Mouse (Mus musculus) myocyte (in vitro differentiated cells): ENCODE measurements at regions not wholly inside any gene's neighbourhood (a gene's known extent, or its start where the extent isn't known, plus 50 kb on each side); places are given as distances from the start of the nearest gene placed in this dataset.
"Not testable (repeated sequence)": the region's sequence is repeated elsewhere in the genome, so short reads cannot be mapped to it uniquely, and the experiment has no call there.

Experiments used
- H3K27me3 ChIP-seq: one replicate; pipeline ENCODE4 v1.6.1; 2011; ENCODE audit not compliant: control insufficient read depth, insufficient read depth, insufficient read length
- H3K36me3 ChIP-seq: one replicate; pipeline ENCODE4 v1.6.1; 2011; ENCODE audit not compliant: control insufficient read depth, insufficient read depth
- H3K4me2 ChIP-seq: one replicate; pipeline ENCODE4 v1.6.1; 2011; ENCODE audit warnings: low read depth, control low read depth
- H3K4me3 ChIP-seq: one replicate; pipeline ENCODE4 v1.5.1; 2011; ENCODE audit warnings: mild to moderate bottlenecking, control low read depth, moderate library complexity
- H3K79me2 ChIP-seq: one replicate; pipeline ENCODE4 v1.6.1; 2011; ENCODE audit not compliant: control insufficient read depth, insufficient read depth
- H3ac ChIP-seq: one replicate; pipeline ENCODE4 v1.6.1; 2011; ENCODE audit not compliant: control insufficient read depth, insufficient read length
- CEBPB ChIP-seq: IDR thresholded peaks from 2 replicates; pipeline ENCODE4 v1.6.1; 2011; ENCODE audit warnings: mild to moderate bottlenecking, moderate library complexity; ENCODE audit not compliant: poor library complexity, insufficient read depth, severe bottlenecking
- E2F4 ChIP-seq: IDR thresholded peaks from one replicate; pipeline ENCODE4 v1.6.1; 2011; ENCODE audit warnings: mild to moderate bottlenecking, control low read depth, moderate library complexity; ENCODE audit not compliant: insufficient read depth
- MAX ChIP-seq: IDR thresholded peaks from one replicate; pipeline ENCODE4 v1.6.1; 2011; ENCODE audit warnings: low read depth, mild to moderate bottlenecking, control low read depth
- MYOD1 ChIP-seq, 3 experiments: IDR thresholded peaks; one replicate each; pipeline ENCODE4 v1.6.1; 2011; ENCODE audit warnings: control low read depth in 2 of 3, low read depth in 2 of 3, mild to moderate bottlenecking in 2 of 3, moderate library complexity in 1 of 3; ENCODE audit not compliant: insufficient read length in 2 of 3, control insufficient read depth in 1 of 3
- MYOG ChIP-seq, 3 experiments: IDR thresholded peaks; one replicate each; pipeline ENCODE4 v1.6.1; 2011; ENCODE audit warnings: control low read depth in 2 of 3, low read depth in 2 of 3, mild to moderate bottlenecking in 2 of 3; ENCODE audit not compliant: insufficient read length in 2 of 3, control insufficient read depth in 1 of 3, insufficient read depth in 1 of 3
- POLR2A ChIP-seq: IDR thresholded peaks from one replicate; pipeline ENCODE4 v1.6.1; 2011; ENCODE audit warnings: low read depth, mild to moderate bottlenecking, control low read depth, moderate library complexity; ENCODE audit not compliant: insufficient read length
- POLR2AphosphoS2 ChIP-seq: IDR thresholded peaks from one replicate; pipeline ENCODE4 v1.6.1; 2011; ENCODE audit warnings: low read depth, control low read depth; ENCODE audit not compliant: insufficient read length
- REST ChIP-seq: IDR thresholded peaks from one replicate; pipeline ENCODE4 v1.6.1; 2011; ENCODE audit warnings: mild to moderate bottlenecking, control low read depth, moderate library complexity; ENCODE audit not compliant: insufficient read depth, insufficient read length
- SRF ChIP-seq: IDR thresholded peaks from one replicate; pipeline ENCODE4 v1.6.1; 2011; ENCODE audit warnings: low read depth; ENCODE audit not compliant: control insufficient read depth, insufficient read length
- TCF12 ChIP-seq: IDR thresholded peaks from one replicate; pipeline ENCODE4 v1.6.1; 2011; ENCODE audit warnings: mild to moderate bottlenecking, control low read depth; ENCODE audit not compliant: poor library complexity, insufficient read depth, severe bottlenecking
- TCF3 ChIP-seq: IDR thresholded peaks from one replicate; pipeline ENCODE4 v1.6.1; 2011; ENCODE audit warnings: low read depth, control low read depth; ENCODE audit not compliant: insufficient read length
- USF1 ChIP-seq: IDR thresholded peaks from one replicate; pipeline ENCODE4 v1.6.1; 2011; ENCODE audit warnings: low read depth, mild to moderate bottlenecking, control low read depth, moderate library complexity

- H3K36me3 ChIP-seq, result no peaks in the 10 kb centered on the region
- H3K27me3 ChIP-seq, result no peaks in the 10 kb centered on the region
- no peaks in the 10 kb centered on the region for H3K79me2 ChIP-seq
- no peak overlapping the region for H3K4me2 ChIP-seq
- no peak overlapping the region for H3ac ChIP-seq
- no peak overlapping the region for H3K4me3 ChIP-seq
- TF ChIP-seq POLR2A, result no peak
- no peak for TF ChIP-seq TCF12
- no peak for TF ChIP-seq MYOD1 (IDR thresholded peaks at IDR 0.05; ENCODE audit: control insufficient read depth in 1 of 3, insufficient read length in 2 of 3, low read depth in 2 of 3)
- TF ChIP-seq SRF, result no peak
Observed at GRCm38 (mm10) chr1:157872775-157873174, 366.2 kb downstream of the Sec16b start.

GRCm38 (mm10) chr1:157875006-157875405 is 368.5 kb downstream of the Sec16b start:
- no peaks in the 10 kb centered on the region for H3K36me3 ChIP-seq
- H3ac ChIP-seq, result no peak overlapping the region
- H3K79me2 ChIP-seq, result no peaks in the 10 kb centered on the region
- no peak overlapping the region for H3K4me2 ChIP-seq
- TF ChIP-seq SRF (no peak), REST (no peak), MAX (no peak), E2F4 (no peak), USF1 (no peak), MYOD1 (IDR thresholded peaks at IDR 0.05; ENCODE audit: control insufficient read depth in 1 of 3, insufficient read length in 2 of 3, low read depth in 2 of 3) (no peak), TCF12 (no peak), POLR2A (no peak), POLR2AphosphoS2 (no peak), CEBPB (no peak), TCF3 (no peak), MYOG (IDR thresholded peaks at IDR 0.05; ENCODE audit: control insufficient read depth in 1 of 3, insufficient read depth in 1 of 3, insufficient read length in 2 of 3, low read depth in 2 of 3) (no peak)
- H3K4me3 ChIP-seq, result no peak overlapping the region
- H3K27me3 ChIP-seq, result no peaks in the 10 kb centered on the region

- H3K4me3 ChIP-seq, H3K27me3 ChIP-seq: not testable (repeated sequence)
Observed at GRCm38 (mm10) chr1:157877117-157877516, 370.6 kb downstream of the Sec16b start.

GRCm38 (mm10) chr1:157887146-157887545 is 380.6 kb downstream of the Sec16b start:
- Histone ChIP-seq H3ac (no peak overlapping the region), H3K36me3 (no peaks in the 10 kb centered on the region), H3K27me3 (no peaks in the 10 kb centered on the region), H3K4me3 (no peak overlapping the region), H3K79me2 (no peaks in the 10 kb centered on the region), H3K4me2 (no peak overlapping the region)
- TF ChIP-seq POLR2AphosphoS2, result no peak
- TF ChIP-seq TCF12, result no peak
- TF ChIP-seq E2F4, result no peak
- TF ChIP-seq SRF, result no peak
- no peak for TF ChIP-seq MYOD1 (IDR thresholded peaks at IDR 0.05; ENCODE audit: control insufficient read depth in 1 of 3, insufficient read length in 2 of 3, low read depth in 2 of 3)

More at GRCm38 (mm10) chr1:157877117-157877516, 370.6 kb downstream of the Sec16b start:
- H3K4me2 ChIP-seq, H3ac ChIP-seq, H3K36me3 ChIP-seq, H3K79me2 ChIP-seq: not testable (repeated sequence)

GRCm38 (mm10) chr1:157888573-157888972 is 382.0 kb downstream of the Sec16b start:
- no peaks in the 10 kb centered on the region for H3K36me3 ChIP-seq
- no peaks in the 10 kb centered on the region for H3K79me2 ChIP-seq
- H3K27me3 ChIP-seq, result no peaks in the 10 kb centered on the region
- H3K4me3 ChIP-seq, result no peak overlapping the region
- H3K4me2 ChIP-seq, result no peak overlapping the region
- H3ac ChIP-seq, result no peak overlapping the region
- TF ChIP-seq USF1, result no peak
- no peak for TF ChIP-seq TCF3

GRCm38 (mm10) chr1:157906168-157906567 is 399.6 kb downstream of the Sec16b start:
- Histone ChIP-seq H3K4me3 (no peak overlapping the region), H3K4me2 (no peak overlapping the region), H3ac (no peak overlapping the region), H3K27me3 (no peaks in the 10 kb centered on the region), H3K79me2 (no peaks in the 10 kb centered on the region), H3K36me3 (no peaks in the 10 kb centered on the region)
- TF ChIP-seq REST (no peak), POLR2AphosphoS2 (no peak), TCF12 (no peak), USF1 (no peak), E2F4 (no peak), CEBPB (no peak), MYOG (IDR thresholded peaks at IDR 0.05; ENCODE audit: control insufficient read depth in 1 of 3, insufficient read depth in 1 of 3, insufficient read length in 2 of 3, low read depth in 2 of 3) (no peak)
